Mouse (Mus musculus) CD8-positive naive resting alpha-beta T cell, adult 2 months (primary cell): ENCODE results near the gene C1qc.

Source experiments
- DNase-seq, 2 experiments: peaks; one replicate each; pipeline ENCODE4 v3.0.0; 2022; ENCODE audit warnings: low read depth in 2 of 2, low spot score in 2 of 2

Gene C1qc

DNA sequence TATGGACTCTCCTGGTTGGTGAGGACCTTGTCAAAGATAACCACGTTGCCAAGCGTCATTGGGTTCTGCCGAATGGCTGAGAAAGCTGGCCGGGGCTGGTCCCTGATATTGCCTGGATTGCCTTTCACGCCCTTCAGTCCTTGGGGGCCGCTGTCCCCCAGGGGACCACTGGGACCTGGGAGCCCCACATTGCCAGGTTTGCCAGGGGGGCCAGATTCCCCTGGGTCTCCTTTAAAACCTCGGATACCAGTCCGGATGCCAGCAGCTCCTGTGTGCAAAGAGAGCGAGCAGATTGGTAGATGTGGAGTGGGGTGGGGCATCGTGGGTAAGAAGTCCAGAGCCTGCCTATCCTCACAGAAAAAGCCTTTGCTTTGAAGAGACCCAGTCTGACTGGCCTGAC, 3.6 kb upstream of the C1qc start:
- DNase-seq = no peak

DNA sequence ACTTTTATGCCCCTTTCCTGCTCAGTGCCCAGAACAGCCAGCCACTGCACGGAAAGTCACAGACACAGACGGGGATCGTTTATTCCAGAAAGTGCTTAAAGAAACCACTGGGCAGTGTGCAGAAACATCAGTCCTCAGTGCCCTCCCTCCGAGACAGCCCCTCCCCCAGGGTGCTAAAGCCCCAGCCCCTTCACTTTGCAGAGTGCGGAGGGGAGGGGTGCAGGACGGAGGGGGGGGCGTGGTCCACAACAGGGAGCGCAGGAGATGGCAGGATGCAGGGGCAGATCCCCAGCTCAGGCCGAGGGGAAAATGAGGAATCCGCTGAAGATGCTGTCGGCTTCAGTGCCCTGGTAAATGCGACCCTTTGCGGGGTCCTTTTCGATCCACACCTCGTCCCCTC, 3.0 kb upstream of the C1qc start:
- DNase-seq = no peak

DNA sequence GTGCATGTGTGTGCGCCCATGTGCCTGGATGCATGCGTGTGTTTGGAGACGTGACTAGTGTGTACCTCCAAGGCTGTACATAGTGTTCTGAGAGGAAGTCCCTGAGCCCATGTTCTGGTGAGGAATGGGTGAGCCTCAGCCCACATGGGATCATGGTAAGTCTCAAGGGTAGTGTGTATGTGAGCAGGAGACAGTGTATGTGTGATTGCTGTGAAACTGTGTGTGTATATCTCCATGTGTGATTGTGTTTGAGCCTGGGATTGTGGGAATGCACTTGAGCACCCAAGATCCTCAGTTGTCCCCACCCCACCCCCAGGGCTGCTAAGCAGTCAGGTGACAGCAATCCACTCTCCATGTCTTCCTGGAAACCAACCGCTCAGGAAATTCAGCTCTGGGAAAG, 2.0 kb upstream of the C1qc start:
- no peak for DNase-seq

DNA sequence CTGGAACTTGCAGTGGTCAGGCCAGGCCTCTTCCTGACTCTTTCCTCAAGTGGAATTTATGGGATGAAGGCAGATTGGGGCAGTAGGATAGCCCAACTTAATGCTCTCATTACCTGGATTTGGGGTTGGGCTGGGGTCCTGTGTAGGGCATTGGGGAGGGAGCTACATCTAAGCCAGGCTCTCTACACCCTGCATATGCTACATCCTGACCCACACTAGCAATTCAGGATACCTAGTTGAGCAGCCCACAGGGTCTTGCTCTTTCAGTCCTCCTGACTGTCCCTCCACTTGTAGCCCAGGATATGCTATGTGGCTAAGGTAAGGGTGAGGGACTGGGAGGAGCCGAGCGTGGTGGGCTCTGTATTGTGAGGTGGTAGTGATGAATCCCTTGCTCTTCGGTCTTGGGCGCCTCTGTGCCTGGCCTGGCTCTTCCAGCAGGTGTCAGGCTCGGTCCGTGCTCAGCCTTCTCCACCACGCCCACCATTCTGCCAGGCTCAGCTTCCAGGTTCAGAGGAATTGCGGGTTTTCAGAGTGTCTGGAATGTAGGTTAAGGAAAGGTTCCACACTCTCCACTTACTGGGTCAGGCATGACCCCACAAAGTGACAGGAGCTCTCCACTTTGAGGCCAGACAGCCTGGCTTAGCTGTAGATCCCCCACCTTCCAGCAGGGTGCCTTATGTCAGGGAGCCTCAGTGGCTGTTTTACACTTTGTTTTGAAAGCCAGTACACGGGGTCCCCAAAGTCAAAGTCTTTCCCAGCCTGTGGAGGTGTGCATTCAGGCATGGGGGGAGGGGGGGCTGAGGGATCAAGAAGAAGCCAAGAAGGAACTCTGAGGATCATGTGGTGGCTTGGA, 1.1 kb upstream of the C1qc start:
- no peak for DNase-seq

DNA sequence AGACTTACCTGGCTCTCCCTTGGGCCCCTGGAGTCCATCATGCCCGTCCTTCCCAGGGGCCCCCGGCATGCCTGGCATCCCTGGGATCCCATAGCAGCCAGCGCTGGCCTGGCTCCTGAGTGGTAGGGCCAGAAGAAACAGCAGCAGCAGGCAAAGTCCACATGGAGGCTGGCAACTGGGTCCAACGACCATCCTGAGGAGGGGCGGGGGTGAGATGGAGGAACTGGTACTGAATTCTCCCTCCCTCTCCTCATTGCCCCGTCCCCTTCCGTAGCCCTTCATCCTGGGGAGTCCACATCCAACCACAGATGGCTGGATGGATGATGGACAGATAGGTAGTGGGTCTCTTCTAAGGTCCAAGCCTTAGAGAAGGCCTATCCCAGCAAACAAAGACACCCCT, 494 bp downstream of the C1qc start:
- DNase-seq = no peak

DNA sequence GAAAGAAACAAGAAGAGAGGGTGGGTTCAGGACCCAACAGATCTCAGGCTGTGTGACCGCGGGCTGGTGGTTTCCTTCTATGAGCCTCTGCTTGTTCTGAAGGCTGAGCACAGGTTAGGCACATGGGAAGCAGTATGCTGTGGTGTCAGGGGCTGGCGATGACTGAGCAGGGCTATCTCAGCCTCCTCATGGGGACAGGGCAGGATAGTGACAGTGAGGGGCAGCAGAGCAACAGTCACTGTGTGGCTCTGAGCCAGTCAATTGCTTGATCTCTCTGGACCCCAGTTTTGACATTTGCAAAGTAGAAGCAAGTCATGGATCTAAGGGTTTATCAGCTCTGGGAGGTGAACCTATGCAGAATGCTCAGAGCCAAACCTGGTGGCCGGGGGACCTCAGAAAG, 1.8 kb downstream of the C1qc start:
- DNase-seq = no peak

DNA sequence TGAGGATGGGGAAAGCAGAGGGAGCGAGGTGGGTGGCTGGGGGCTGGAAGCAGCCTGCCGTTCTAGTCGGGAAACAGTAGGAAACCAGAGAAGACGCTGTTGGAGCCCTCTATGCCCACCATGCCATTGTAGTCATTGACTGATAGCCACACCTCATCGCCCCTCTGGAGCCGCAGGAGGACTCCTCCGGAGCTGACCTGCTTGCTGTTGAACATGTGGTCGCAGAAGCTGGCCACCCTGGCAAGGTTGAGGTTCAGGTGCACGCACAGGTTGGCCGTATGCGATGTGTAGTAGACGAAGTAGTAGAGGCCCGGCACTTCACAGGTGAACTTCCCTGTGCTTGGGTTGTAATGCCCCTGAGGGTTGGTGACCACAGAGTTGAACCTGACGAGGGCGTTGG, 2.9 kb downstream of the C1qc start:
- DNase-seq = no peak

DNA sequence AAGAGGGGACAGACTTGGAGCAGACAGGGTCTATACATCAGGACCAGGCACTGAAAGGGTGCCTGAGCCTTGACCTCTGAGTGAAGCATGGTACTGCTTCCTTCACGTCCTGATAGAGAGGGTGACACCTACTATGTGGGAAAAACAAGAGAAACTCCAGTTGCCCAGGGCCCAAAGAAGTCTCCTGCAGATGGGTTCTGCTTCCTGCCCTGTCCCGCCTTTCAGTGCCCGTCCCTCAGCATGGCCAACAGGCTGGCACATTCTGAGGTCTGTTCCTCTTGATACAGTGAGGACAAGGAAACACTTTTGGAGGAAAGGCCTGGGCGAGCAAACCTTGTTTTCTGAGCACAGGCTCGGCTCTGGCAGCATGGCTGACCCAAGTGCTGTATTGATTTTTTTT, 5.2 kb downstream of the C1qc start:
- no peak for DNase-seq

DNA sequence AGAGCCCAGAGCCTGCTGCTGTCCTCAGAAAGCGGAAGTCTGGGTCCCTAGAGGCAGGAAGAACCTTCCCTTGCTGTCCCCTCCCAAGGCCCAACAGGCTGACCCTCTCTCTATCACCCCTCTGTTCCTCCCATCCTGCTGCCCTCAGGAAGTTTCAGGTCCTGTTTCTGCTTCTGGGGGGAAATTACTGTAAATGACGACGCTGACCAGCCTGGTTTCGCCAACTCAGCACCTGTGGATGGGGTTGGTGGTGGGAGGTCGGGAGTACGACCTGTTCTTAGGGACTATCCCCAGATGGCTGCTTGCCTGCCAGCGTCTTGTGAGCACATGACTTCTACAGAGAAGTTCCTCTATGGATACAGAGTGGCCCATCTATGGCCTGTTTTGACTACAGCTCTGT, 6.8 kb downstream of the C1qc start, which contains the start of gene C1qb:
Gene C1qb (minus strand): TSS at position 87 of the 400 bp plus-strand sequence.
- DNase-seq = no peak

DNA sequence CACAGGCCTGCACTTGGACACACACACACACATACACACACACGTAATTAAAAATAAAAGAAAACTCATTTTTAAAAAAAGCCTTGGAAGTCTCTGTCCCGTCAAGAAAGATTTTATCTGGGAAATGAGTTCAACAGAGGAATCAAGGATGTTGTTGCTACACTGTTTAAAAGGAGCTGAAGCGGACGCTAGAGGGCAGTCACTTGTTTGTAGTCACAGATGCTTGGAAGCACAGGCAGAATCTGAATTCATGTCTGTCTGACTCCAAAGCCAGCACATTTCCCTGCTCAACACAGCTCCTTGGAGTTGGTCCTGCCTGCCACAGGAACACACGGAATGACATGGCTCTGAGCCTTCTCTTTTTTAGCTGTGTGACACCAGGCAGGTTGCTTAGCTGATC, 14.3 kb downstream of the C1qc start:
- no peak for DNase-seq

DNA sequence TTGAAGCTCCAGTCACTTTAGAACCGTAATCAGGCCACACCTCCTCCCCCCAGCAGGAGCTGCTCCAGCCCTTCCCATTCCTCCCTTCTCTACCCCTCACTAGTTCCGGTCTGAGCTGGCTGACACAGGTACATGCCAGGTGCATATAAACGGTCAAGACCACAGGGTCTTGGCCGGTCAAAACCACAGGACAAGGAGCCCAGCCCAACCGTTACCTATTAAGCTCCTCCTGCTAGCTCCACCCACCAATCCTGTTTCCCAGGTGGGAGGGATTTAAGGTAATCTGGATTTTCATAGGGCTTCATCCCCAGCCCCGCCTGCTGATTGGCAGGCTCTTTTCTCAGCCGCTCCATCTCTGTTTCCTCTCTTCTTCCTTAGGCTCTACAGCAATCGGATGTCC, 14.7 kb downstream of the C1qc start:
- no peak for DNase-seq

DNA sequence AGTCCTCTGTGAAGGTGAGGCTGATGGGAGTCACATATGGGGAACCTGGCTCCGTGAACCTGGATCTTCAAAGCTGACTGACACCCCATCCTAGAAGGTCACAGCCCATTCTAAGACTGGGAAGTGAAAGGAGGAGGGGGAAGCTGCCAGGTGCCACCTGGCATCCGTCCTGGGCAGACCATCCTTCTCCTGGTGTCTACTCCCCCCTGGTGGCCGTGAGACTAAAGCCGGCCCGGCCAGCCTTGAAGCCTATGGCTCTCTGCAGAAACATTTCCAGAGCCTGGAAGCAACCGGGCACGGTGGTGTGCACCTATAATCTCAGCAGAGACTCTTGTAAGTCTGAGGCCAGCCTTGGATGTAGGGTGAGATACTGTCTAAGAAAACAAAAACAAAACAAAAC, 15.9 kb downstream of the C1qc start:
- DNase-seq = peak in 1 of 2 experiments; percentile 6

DNA sequence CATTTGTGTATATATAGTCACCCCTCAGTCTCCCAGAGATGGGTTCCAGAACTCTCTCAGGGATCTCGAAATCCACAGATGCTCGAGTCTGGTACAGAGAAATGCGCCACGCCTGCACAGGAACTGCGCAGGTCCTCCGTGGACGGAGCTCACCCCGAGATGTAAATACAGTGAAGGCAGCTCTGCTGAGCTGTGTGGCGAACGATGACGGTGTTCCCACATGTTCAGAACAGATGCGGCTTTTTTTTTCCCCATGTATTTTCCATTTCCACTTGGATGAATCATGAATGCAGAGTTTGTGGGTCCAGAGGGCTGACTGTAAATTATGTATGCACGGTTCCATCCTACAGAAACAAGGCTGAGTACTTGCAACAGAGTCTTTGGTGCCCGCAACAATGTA, 17.9 kb downstream of the C1qc start:
- DNase-seq = no peak

DNA sequence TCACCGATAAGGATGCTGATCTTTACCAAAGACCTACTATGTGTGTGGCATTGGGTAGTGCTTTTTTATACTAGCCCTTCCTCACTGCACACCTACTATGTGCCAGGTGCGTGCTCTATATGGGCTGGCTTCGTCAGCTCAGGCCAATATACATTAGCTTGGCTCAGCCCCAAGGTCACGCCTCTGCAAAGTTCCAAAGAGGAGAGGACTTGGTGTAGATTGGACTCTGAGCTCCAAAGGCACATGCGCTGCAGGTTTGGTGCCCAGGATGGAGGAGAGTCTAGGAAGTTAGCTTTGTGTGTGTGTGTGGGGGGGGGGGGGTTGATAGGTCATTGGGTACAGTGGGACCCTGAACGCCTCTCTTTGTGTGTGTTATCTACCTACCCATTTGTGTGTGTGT, 24.5 kb downstream of the C1qc start:
- no peak for DNase-seq

DNA sequence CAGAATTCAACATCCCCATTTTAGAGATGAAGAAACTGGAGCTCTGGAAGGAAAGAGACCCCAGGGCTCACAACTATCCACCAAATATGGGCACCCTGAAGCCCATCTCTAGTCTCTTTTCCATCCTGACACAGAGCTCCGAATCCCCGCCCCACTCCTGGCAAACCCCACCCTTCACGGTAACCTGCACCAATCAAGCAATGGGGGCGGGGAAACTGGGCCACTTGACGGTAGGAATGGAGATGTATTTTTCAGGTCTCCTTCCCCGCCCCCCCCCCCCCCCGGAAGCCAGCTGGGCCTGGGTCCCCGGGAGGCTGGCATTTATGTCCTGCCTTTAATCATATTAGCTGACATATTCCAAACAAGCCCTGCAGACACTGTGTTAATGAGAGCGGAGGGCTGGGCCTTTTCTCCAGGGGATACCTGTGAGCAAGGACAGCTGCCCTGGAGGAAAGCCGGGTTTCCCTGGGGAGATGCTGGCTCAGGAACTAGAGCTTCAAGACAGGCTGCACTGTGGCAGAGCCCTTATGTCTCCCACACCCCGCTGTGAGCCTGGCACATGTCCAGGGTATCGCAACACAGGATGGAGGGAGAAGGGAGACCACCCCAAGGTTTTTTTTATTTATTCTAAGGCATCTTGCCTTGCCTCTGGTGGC, 25.0 kb downstream of the C1qc start:
- no peak for DNase-seq

DNA sequence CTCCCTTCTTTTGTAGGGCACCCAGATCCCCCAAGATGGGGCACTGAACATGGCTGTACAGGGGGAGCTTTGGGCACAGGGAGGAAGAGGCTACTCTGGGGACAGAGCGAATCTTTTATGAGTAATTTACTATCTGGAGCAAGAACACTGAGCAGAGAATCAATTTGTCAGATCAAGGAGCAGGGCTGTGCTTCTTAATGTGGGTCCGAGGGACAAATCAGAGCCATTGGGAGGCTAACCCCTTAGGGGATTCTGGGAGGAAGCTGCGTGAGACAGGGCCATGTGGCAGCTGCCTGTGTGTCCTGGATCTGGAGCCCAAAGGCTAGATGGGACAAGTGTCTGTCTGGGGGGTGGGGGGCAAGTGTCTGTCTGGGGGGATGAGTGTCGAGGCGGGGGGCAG, 27.3 kb downstream of the C1qc start:
- DNase-seq = no peak

DNA sequence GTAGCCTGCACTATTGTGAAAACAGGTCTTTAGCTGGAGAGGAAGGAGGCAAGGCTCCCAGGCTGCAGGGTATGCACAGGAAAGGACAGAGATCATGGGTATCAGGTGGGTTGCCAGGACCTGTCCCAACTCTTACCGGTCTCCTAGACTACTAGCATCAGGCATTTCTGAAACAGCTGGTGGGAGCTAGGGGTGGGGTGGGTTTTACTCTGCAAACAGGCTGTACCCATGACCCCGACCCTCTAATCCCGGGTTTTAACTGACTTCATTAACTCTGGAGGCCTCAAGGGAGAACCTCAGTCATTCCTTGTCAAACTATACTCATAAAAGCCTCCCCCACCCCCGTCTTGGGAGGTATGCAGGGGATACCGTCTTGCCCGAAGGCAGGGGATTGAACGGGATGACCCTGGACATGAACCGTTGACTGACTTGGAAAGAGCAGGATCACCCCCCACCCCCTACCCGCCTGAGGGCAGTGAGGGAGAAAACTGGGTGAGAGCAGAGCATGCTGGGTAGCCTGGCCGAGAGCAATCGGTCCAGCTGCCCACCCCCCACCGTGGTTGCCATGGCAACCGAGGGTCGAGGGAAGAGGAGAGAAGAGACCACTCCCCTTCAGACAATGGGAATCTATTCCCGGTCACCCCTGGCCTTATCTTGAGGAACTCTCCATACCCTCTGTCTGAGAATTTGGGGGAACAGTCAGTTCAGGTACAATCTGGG, 28.0 kb downstream of the C1qc start:
- DNase-seq = no peak

DNA sequence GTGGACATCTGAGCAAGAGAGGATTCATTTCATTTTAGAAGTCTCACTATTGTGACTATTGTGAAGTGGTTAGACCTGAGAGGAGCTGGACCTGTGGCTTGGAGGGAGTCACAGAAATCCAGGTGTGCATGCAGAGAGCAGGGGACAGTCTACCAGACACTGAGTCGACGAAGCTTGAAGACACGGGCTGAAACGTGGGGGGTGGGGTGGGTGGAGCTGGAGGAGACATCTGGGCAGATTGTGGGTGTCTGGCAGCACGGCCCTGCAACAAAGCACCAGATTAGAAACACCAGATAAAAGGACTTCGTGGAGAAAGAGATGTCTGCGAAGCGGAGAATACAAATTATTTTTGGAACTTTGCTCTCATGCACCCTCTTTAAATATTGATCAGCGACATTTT, 29.3 kb downstream of the C1qc start:
- DNase-seq = no peak

DNA sequence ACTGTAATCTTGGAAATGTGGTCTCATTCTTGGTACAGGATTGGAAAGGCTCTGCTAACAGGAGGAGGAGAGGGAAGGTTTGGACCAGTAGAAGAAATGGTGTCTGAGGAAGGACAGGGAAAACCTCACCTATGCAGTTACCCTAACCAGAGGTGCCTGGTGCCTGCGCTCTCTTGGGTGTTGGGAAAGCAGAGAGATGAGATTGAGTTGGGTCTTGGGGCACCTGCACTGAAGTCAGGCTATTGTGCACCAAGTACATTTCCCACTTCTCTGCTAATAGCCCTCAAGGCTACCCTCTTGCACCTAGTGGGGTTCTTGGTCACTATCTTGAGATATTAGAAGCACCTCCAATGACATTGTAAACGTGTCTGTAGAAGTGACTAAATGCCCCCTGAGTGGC, 30.5 kb downstream of the C1qc start:
- DNase-seq = no peak

DNA sequence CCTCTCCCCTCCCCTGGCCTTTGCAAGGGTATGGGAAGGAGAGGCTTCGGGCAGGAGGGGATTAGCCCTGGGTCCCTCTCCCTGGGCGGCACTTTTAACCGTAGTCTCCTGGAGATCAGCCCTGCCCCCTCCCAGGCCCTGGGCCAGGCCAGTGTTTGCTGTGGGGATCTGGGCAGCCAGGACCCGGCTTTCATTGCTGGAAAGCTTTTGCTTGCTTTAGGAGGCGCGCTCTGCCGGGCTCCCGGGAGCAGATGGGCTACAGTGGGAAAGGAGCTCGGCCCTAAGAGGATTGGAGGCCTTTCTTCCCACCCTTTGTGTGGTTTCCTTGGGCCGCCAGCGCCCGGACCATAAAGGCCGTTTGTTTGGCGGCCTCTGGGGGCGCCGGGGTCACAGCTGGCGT, 31.1 kb downstream of the C1qc start:
- no peak for DNase-seq

DNA sequence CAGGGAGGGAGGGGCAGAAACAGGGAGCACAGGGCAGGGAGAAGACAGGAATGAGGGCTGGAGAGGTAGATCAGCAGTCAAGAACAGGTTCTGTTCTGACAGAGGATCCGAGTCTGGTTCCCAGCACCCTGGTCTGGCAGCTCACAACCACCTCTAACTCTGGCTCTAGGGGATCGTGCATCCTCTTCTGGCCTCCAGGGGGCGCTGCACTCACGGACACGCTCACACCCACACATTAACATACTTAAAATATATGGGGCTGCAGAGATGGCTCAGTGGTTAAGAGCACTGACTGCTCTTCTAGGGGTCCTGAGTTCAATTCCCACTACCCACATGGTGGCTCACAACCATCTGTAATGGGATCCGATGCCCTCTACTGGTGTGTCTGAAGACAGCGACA, 32.8 kb downstream of the C1qc start:
- DNase-seq = no peak

DNA sequence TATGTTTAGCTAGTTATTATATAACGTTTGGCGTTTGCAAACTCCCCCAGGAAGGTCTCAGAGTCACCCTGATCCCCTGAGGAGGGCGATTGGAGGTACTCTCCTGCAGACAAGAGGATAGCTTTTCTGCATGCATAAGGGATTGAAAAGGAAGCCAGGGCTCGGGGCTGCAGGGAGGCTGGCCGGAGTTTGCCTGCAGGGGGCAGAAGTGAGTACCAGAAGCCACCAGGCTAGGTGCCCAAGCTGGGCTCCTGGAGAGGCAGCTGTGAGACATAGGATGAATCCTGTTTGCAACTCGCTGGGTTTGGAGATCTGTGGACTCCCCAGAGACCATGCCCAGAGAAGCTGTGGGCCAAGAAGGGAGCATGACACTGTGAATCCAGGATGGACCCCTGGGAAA, 37.8 kb downstream of the C1qc start:
- DNase-seq = no peak
